Mouse (Mus musculus): ENCODE measurements around the gene Usp53.
"Not testable (repeated sequence)": the region's sequence is repeated elsewhere in the genome, so short reads cannot be mapped to it uniquely, and the experiment has no call there.

DNA sequence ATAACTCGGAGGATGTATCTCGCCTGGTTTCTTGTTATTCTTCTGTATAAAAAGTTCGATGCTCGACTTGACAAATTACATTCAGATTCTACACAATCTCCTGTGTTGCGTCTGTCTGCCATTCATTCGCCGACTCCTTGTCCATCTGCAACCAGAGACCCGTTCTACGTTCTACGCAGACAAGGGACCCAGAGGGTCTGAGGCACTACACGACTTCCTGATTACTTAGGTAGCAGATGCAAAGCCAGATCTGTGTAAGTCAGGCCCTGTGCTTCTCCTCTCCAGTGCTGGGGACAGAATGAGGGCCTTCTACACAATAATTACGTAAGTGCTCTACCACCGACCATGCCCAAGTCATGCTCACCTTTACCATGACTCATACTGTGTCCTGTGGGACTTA, 47.1 kb downstream of the Usp53 start:
- not testable (repeated sequence) for TF ChIP-seq GATA2 (IDR thresholded peaks at IDR 0.05; ENCODE audit: borderline replicate concordance, low read depth, low read length); CTCF (IDR thresholded peaks at IDR 0.05; ENCODE audit: low read depth, low read length); GATA1 (IDR thresholded peaks at IDR 0.05; ENCODE audit: borderline replicate concordance, low read length); TAL1 (conservative IDR thresholded peaks at IDR 0.05; ENCODE audit: low read depth, low read length)

All from G1E (cell line).